Mouse (Mus musculus) effector memory CD4-positive, alpha-beta T cell, adult 7 months (primary cell): ENCODE measurements around the gene Gimap4. TPM values are rescaled to one million over a fixed set of nuclear protein-coding genes. Genes with fewer than 3 reads are reported as not detected.

ENCODE experiments used
- polyA plus RNA-seq: library from polyadenylated mRNA; unstranded; fragments of 100-300 nt; shearing (Covaris generic); gene quantifications from one replicate; pipeline ENCODE4 v1.2.1, GENCODE M21; 2017

The Gimap4 gene
- 1,382 TPM for polyA plus RNA-seq

GRCm38 (mm10) chr6:48684319-48684718 is at the start of gene Gimap4:
Gene Gimap4 (plus strand): TSS chr6:48684549.

GRCm38 (mm10) chr6:48646995-48647394 is 37.4 kb upstream of the Gimap4 start, which contains the start of gene Gimap8:
Gene Gimap8 (plus strand): TSS chr6:48647234.

GRCm38 (mm10) chr6:48675931-48676859 is 8.2 kb upstream of the Gimap4 start, which contains the start of gene Gimap9:
Gene Gimap9 (plus strand): TSS chr6:48676129.

GRCm38 (mm10) chr6:48718455-48718854 is 34.1 kb downstream of the Gimap4 start, which contains the start of the genes Gm28053 and Gimap7:
Gene Gm28053 (plus strand): TSS chr6:48718607.
Gene Gimap7 (plus strand): TSS chr6:48718621.

GRCm38 (mm10) chr6:48738961-48739779 is 54.8 kb downstream of the Gimap4 start, which contains the start of gene Gimap1:
Gene Gimap1 (plus strand): TSS chr6:48739054.

Other genes with a start within 250 kb of the Gimap4 start
- gene Zfp467, start 238.7 kb upstream of the Gimap4 start, polyA plus RNA-seq: 4.8 TPM
- gene Sspo, start 236.3 kb upstream of the Gimap4 start, polyA plus RNA-seq: 0.05 TPM
- gene Atp6v0e2, start 146.9 kb upstream of the Gimap4 start, polyA plus RNA-seq: not detected
- 10.0 TPM for gene Lrrc61, start 129.8 kb upstream of the Gimap4 start, polyA plus RNA-seq
- not detected for gene Rarres2, start 111.8 kb upstream of the Gimap4 start, polyA plus RNA-seq
- not detected for gene Gm45021, start 94.9 kb upstream of the Gimap4 start, polyA plus RNA-seq
- 7.4 TPM for gene Repin1, start 90.7 kb upstream of the Gimap4 start, polyA plus RNA-seq
- not detected for gene Gm44965, start 90.6 kb upstream of the Gimap4 start, polyA plus RNA-seq
- gene Zfp775, start 82.5 kb upstream of the Gimap4 start, polyA plus RNA-seq: 5.4 TPM
- 2.3 TPM for gene AI854703, start 57.8 kb upstream of the Gimap4 start, polyA plus RNA-seq
- 153 TPM for gene Gimap8, start 37.3 kb upstream of the Gimap4 start, polyA plus RNA-seq
- gene Gimap9, start 8.4 kb upstream of the Gimap4 start, polyA plus RNA-seq: 227 TPM
- gene Gimap6, start 23.7 kb downstream of the Gimap4 start, polyA plus RNA-seq: 1,646 TPM
- gene Gm28053, start 34.1 kb downstream of the Gimap4 start, polyA plus RNA-seq: 21.6 TPM
- gene Gimap7, start 34.1 kb downstream of the Gimap4 start, polyA plus RNA-seq: 295 TPM
- 413 TPM for gene Gimap1, start 54.5 kb downstream of the Gimap4 start, polyA plus RNA-seq
- 201 TPM for gene Gimap5, start 61.6 kb downstream of the Gimap4 start, polyA plus RNA-seq
- gene Gimap3, start 86.3 kb downstream of the Gimap4 start, polyA plus RNA-seq: 1,655 TPM
- gene Tmem176a, start 156.4 kb downstream of the Gimap4 start, polyA plus RNA-seq: 9.4 TPM
- 14.1 TPM for gene Tmem176b, start 156.9 kb downstream of the Gimap4 start, polyA plus RNA-seq
- not detected for gene Aoc1, start 188.3 kb downstream of the Gimap4 start, polyA plus RNA-seq
- not detected for gene 1600015I10Rik, start 245.3 kb downstream of the Gimap4 start, polyA plus RNA-seq